Comparison of ENCODE assay signal across 10 mouse cellular contexts in the genomic region with DNA sequence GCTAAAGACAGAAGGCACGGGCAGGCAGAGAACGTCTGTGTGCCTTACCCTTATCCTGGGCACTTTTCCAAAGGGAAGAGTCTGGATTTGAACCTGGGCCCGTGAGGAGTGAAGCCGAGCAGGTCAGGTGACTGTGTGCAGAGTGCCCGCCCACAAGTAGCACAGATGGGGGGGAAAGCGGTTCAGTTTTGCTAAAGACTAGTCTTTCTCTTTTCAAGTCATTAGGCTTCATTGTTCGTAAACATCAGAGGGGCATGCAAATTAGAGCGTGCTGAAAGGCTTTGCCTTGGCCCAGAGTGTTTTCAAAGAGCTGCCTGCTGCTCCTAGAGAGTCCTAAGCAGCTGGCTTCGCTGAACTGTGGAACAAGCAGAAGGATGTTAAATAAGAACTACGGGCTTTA. TPM values are rescaled to one million over a fixed set of nuclear protein-coding genes. Genes with fewer than 3 reads are reported as not detected.
DNase-seq lines count a peak whose midpoint lies in the region; ATAC-seq and TF ChIP-seq lines count a peak whose summit lies in the region.
"Had no signal": no experiment of that assay in that cellular context is flagged by ENCODE, and none has a peak within 500 bp of the region (broad histone marks: within the 10 kb centered on the region; RNA-seq: fewer than 3 reads in every experiment).

No protein-coding gene starts in this region.

- TF ChIP-seq POLR2A in kidney, adult 2 months (IDR thresholded peaks at IDR 0.05; ENCODE audit: low read depth, low read length): no peak

- 32% methylated on average over 10 of the region's 10 CpGs for WGBS in kidney, postnatal 0 days
- WGBS in kidney, adult 2 months: 64% methylated on average over 10 of the region's 10 CpGs
- 26% methylated on average over 10 of the region's 10 CpGs for WGBS in embryonic facial prominence, embryonic 10.5 days
- WGBS in neural tube, embryonic 14.5 days: 11% methylated on average over 10 of the region's 10 CpGs
- 39% methylated on average over 10 of the region's 10 CpGs for WGBS in kidney, embryonic 14.5 days

- no peak overlapping the region for H3K9ac ChIP-seq in kidney, postnatal 0 days (ENCODE audit: low read depth, low read length)
- no peak overlapping the region for H3K9ac ChIP-seq in neural tube, embryonic 14.5 days (replicated peaks; ENCODE audit: low read depth, low read length)
- H3K9ac ChIP-seq in kidney, embryonic 14.5 days (ENCODE audit: low read depth, low read length): no peak overlapping the region
- H3K9ac ChIP-seq: intestine, embryonic 15.5 days had no signal

- TF ChIP-seq CTCF in kidney, postnatal 0 days (IDR thresholded peaks at IDR 0.05; ENCODE audit: low read depth): no peak
- no peak for TF ChIP-seq CTCF in kidney, adult 2 months (conservative IDR thresholded peaks at IDR 0.05; ENCODE audit: insufficient read depth, insufficient read length, low read depth, low read length)

- no peaks in the 10 kb centered on the region for H3K27me3 ChIP-seq in kidney, postnatal 0 days (ENCODE audit: insufficient read depth, low read length)
- H3K27me3 ChIP-seq in kidney, adult 2 months (replicated peaks; ENCODE audit: control insufficient read depth, insufficient read depth, low read length): no peaks in the 10 kb centered on the region
- no peaks in the 10 kb centered on the region for H3K27me3 ChIP-seq in embryonic facial prominence, embryonic 10.5 days (replicated peaks; ENCODE audit: low read depth, poor library complexity, severe bottlenecking)
- no peaks in the 10 kb centered on the region for H3K27me3 ChIP-seq in neural tube, embryonic 14.5 days (ENCODE audit: control insufficient read depth, insufficient read depth, low read length)
- H3K27me3 ChIP-seq in kidney, embryonic 14.5 days (ENCODE audit: control insufficient read depth, insufficient read depth, low read length): no peaks in the 10 kb centered on the region
- H3K27me3 ChIP-seq: intestine, embryonic 15.5 days had no signal

- no peak for ATAC-seq in kidney, postnatal 0 days (replicated peaks; ENCODE audit: low FRiP score, low read depth)
- peak; percentile 83 for ATAC-seq in neural tube, embryonic 14.5 days (ENCODE audit: low read depth)
- ATAC-seq in kidney, embryonic 14.5 days (ENCODE audit: low FRiP score, low TSS enrichment): no peak
- ATAC-seq: intestine, embryonic 15.5 days had no signal

- peak; percentile 47 for DNase-seq in kidney, postnatal 0 days (ENCODE audit: low spot score)
- no peak for DNase-seq in kidney, adult 2 months
- peak; percentile 33 for DNase-seq in embryonic facial prominence, embryonic 10.5 days (ENCODE audit: low spot score)
- DNase-seq in layer of hippocampus, adult 9-11 months: peak; percentile 72
- DNase-seq in lung, postnatal 14 days: no peak
- DNase-seq in lung, postnatal 4 days: no peak

- H3K4me3 ChIP-seq in kidney, postnatal 0 days (replicated peaks; ENCODE audit: low read depth, low read length): no peak overlapping the region
- H3K4me3 ChIP-seq in kidney, adult 2 months (ENCODE audit: insufficient read depth, low read depth, low read length): no peak overlapping the region
- H3K4me3 ChIP-seq in embryonic facial prominence, embryonic 10.5 days: no peak overlapping the region
- H3K4me3 ChIP-seq in neural tube, embryonic 14.5 days (ENCODE audit: low read depth, low read length): no peak overlapping the region
- no peak overlapping the region for H3K4me3 ChIP-seq in kidney, embryonic 14.5 days (ENCODE audit: low read length)
- H3K4me3 ChIP-seq: intestine, embryonic 15.5 days; myocyte had no signal

- no peak overlapping the region for H3K27ac ChIP-seq in kidney, postnatal 0 days
- no peak overlapping the region for H3K27ac ChIP-seq in kidney, adult 2 months (ENCODE audit: insufficient read depth, low read depth, low read length)
- no peak overlapping the region for H3K27ac ChIP-seq in embryonic facial prominence, embryonic 10.5 days (replicated peaks)
- H3K27ac ChIP-seq in neural tube, embryonic 14.5 days (ENCODE audit: low read depth, low read length): peak overlapping the region; percentile 57
- no peak overlapping the region for H3K27ac ChIP-seq in kidney, embryonic 14.5 days (ENCODE audit: low read depth, low read length)
- H3K27ac ChIP-seq: intestine, embryonic 15.5 days had no signal

- peaks cover 12% of the 10 kb centered on the region; the same call in 1 of the 2 replicates for H3K36me3 ChIP-seq in kidney, postnatal 0 days (ENCODE audit: insufficient read depth, low read length)
- no peaks in the 10 kb centered on the region for H3K36me3 ChIP-seq in kidney, adult 2 months (ENCODE audit: control insufficient read depth, insufficient read depth, low read length)
- peaks cover 30% of the 10 kb centered on the region for H3K36me3 ChIP-seq in embryonic facial prominence, embryonic 10.5 days (replicated peaks)
- H3K36me3 ChIP-seq in neural tube, embryonic 14.5 days (ENCODE audit: control insufficient read depth, insufficient read depth, low read length): no peaks in the 10 kb centered on the region
- H3K36me3 ChIP-seq in kidney, embryonic 14.5 days (ENCODE audit: control insufficient read depth, insufficient read depth, low read length): peaks cover 9% of the 10 kb centered on the region; the same call in 1 of the 2 replicates
- H3K36me3 ChIP-seq: intestine, embryonic 15.5 days had no signal

- no peak overlapping the region for H3K4me2 ChIP-seq in kidney, postnatal 0 days (ENCODE audit: low read length)
- H3K4me2 ChIP-seq in neural tube, embryonic 14.5 days (ENCODE audit: low read depth, low read length): no peak overlapping the region
- H3K4me2 ChIP-seq in kidney, embryonic 14.5 days (replicated peaks; ENCODE audit: low read depth, low read length): no peak overlapping the region
- H3K4me2 ChIP-seq: intestine, embryonic 15.5 days had no signal

- no peaks in the 10 kb centered on the region for H3K9me3 ChIP-seq in kidney, postnatal 0 days (replicated peaks; ENCODE audit: low read length)
- H3K9me3 ChIP-seq in embryonic facial prominence, embryonic 10.5 days: no peaks in the 10 kb centered on the region
- H3K9me3 ChIP-seq in neural tube, embryonic 14.5 days (ENCODE audit: control insufficient read depth, low read length): no peaks in the 10 kb centered on the region
- no peaks in the 10 kb centered on the region for H3K9me3 ChIP-seq in kidney, embryonic 14.5 days (ENCODE audit: control insufficient read depth, low read length)
- H3K9me3 ChIP-seq: intestine, embryonic 15.5 days had no signal

- no peaks in the 10 kb centered on the region for H3K4me1 ChIP-seq in kidney, postnatal 0 days (replicated peaks; ENCODE audit: insufficient read depth, low read length)
- no peaks in the 10 kb centered on the region; the same call in 1 of the 2 replicates for H3K4me1 ChIP-seq in kidney, adult 2 months (ENCODE audit: control insufficient read depth, insufficient read depth, low read length)
- peaks cover 48% of the 10 kb centered on the region for H3K4me1 ChIP-seq in embryonic facial prominence, embryonic 10.5 days
- H3K4me1 ChIP-seq in neural tube, embryonic 14.5 days (ENCODE audit: control insufficient read depth, insufficient read depth, low read length): peaks cover 2% of the 10 kb centered on the region; the same call in 1 of the 2 replicates
- H3K4me1 ChIP-seq in kidney, embryonic 14.5 days (ENCODE audit: control insufficient read depth, insufficient read depth, low read length): no peaks in the 10 kb centered on the region

RNA-seq across cellular contexts. Expression of gene Heg1, which starts 50.4 kb away (rescaled TPM):
- 17.2 and 17.6 TPM in 2 replicates for polyA plus RNA-seq in kidney, postnatal 0 days (2015; fragmentation: Nextera tagmentation; extraction: Ambion mirVana)
- 26.7 and 28.4 TPM in 2 replicates for polyA plus RNA-seq in kidney, adult 2 months (2012; rRNA removed)
- 11.8 and 15.0 TPM in 2 replicates for polyA plus RNA-seq in embryonic facial prominence, embryonic 10.5 days (2016; fragmentation: Nextera tagmentation; extraction: Ambion mirVana)
- polyA plus RNA-seq in neural tube, embryonic 14.5 days (2014; fragmentation: Nextera tagmentation; extraction: Ambion mirVana): 4.6 and 9.7 TPM in 2 replicates
- 14.2 and 21.5 TPM in 2 replicates for polyA plus RNA-seq in kidney, embryonic 14.5 days (2014; fragmentation: Nextera tagmentation; extraction: Ambion mirVana)

RNA-seq across cellular contexts. Expression of gene Muc13, which starts 59.3 kb away (rescaled TPM):
- polyA plus RNA-seq in kidney, postnatal 0 days (2015; fragmentation: Nextera tagmentation; extraction: Ambion mirVana): not detected in 2 replicates
- 0.10 and 0.11 TPM in 2 replicates for polyA plus RNA-seq in kidney, adult 2 months (2012; rRNA removed)
- polyA plus RNA-seq in embryonic facial prominence, embryonic 10.5 days (2016; fragmentation: Nextera tagmentation; extraction: Ambion mirVana): 0.10 and 0.14 TPM in 2 replicates
- polyA plus RNA-seq in neural tube, embryonic 14.5 days (2014; fragmentation: Nextera tagmentation; extraction: Ambion mirVana): 0.07 TPM in 1 of 2 replicates, not detected in the other
- 0.09 TPM in 1 of 2 replicates, not detected in the other for polyA plus RNA-seq in kidney, embryonic 14.5 days (2014; fragmentation: Nextera tagmentation; extraction: Ambion mirVana)

Comparison
In these comparisons a context has a peak if more than half of its experiments do, and no peak if none do; other contexts are left out.
1. DNase-seq: peak in kidney, postnatal 0 days (single experiment), embryonic facial prominence, embryonic 10.5 days (single experiment) and layer of hippocampus, adult 9-11 months (single experiment); none in kidney, adult 2 months (single experiment), lung, postnatal 14 days (single experiment) and lung, postnatal 4 days (0 of 2).